Mouse (Mus musculus) stomach, embryonic 16.5 days (tissue): ENCODE measurements around the gene Gpank1. TPM values are rescaled to one million over a fixed set of nuclear protein-coding genes. Genes with fewer than 3 reads are reported as not detected.

Experiments used
- ATAC-seq: fragments of 200-750 bp; cut with Nextera tagmentation; 2 replicates; pipeline ENCODE4 v1.8.0; 2017; ENCODE audit warnings: moderate number of reproducible peaks, moderate TSS enrichment; ENCODE audit not compliant: insufficient read depth, low FRiP score
- H3K27ac ChIP-seq: fragments of 300-500 bp; sonication (generic); 2 replicates; pipeline ENCODE4 v1.5.1; 2014; ENCODE audit warnings: low read length
- H3K27me3 ChIP-seq: fragments of 300-500 bp; sonication (generic); 2 replicates; pipeline ENCODE4 v1.6.1; 2014; ENCODE audit warnings: low read length, control low read depth, mixed read lengths; ENCODE audit not compliant: control insufficient read depth, insufficient read depth
- H3K36me3 ChIP-seq: fragments of 300-500 bp; sonication (generic); 2 replicates; pipeline ENCODE4 v1.6.1; 2014; ENCODE audit warnings: low read length; ENCODE audit not compliant: control insufficient read depth, insufficient read depth
- H3K4me1 ChIP-seq: fragments of 300-500 bp; sonication (generic); 2 replicates; pipeline ENCODE4 v1.6.1; 2014; ENCODE audit warnings: low read length, control low read depth, mixed read lengths; ENCODE audit not compliant: control insufficient read depth, insufficient read depth
- H3K4me2 ChIP-seq: fragments of 300-500 bp; sonication (generic); 2 replicates; pipeline ENCODE4 v1.6.1; 2014; ENCODE audit warnings: low read depth, low read length, mixed read lengths
- H3K4me3 ChIP-seq: fragments of 300-500 bp; sonication (generic); replicated peaks from 2 replicates; pipeline ENCODE4 v1.5.1; 2014; ENCODE audit warnings: mild to moderate bottlenecking, low read length
- H3K9ac ChIP-seq: fragments of 300-500 bp; sonication (generic); 2 replicates; pipeline ENCODE4 v1.6.1; 2014; ENCODE audit warnings: low read length
- H3K9me3 ChIP-seq: fragments of 300-500 bp; sonication (generic); replicated peaks from 2 replicates; pipeline ENCODE4 v1.6.1; 2016; ENCODE audit warnings: low read length, control low read depth; ENCODE audit not compliant: control insufficient read depth
- WGBS: fragments of 180-500 bp; shearing (Covaris S2); extraction: QIAGEN DNeasy Blood & Tissue Kit; methylation state at CpG from one replicate; pipeline ENCODE4 v1.1.7; 2014; 5-methylcytosine and 5-hydroxymethylcytosine counted together
- polyA plus RNA-seq: library from polyadenylated mRNA; unstranded; fragments of >200 nt; fragmentation: Nextera tagmentation; extraction: Ambion mirVana; gene quantifications from 2 replicates; pipeline ENCODE4 v1.2.1, GENCODE M21; 2015

Gpank1 gene
- polyA plus RNA-seq, 1 experiment from 2014 or later: 18.1 TPM

- 87% methylated on average over 16 of the region's 16 CpGs for WGBS
- H3K4me2 ChIP-seq: no peak overlapping the region
- no peak overlapping the region for H3K4me3 ChIP-seq
- no peak overlapping the region for H3K27ac ChIP-seq
- H3K9ac ChIP-seq: no peak overlapping the region
- no peaks in the 10 kb centered on the region for H3K9me3 ChIP-seq
- ATAC-seq: no peak
- peaks cover 6% of the 10 kb centered on the region for H3K4me1 ChIP-seq
- no peaks in the 10 kb centered on the region for H3K36me3 ChIP-seq
- H3K27me3 ChIP-seq: no peaks in the 10 kb centered on the region
Measured at GRCm38 (mm10) chr17:35082841-35083576, 38.2 kb upstream of the Gpank1 start.

- no peak overlapping the region for H3K4me3 ChIP-seq
- no peak overlapping the region for H3K27ac ChIP-seq
- WGBS: 68% methylated on average over 3 of the region's 3 CpGs
- no peak for ATAC-seq
- H3K4me2 ChIP-seq: no peak overlapping the region
- H3K36me3 ChIP-seq: no peaks in the 10 kb centered on the region
- H3K9ac ChIP-seq: no peak overlapping the region
- no peaks in the 10 kb centered on the region for H3K27me3 ChIP-seq
- H3K9me3 ChIP-seq: no peaks in the 10 kb centered on the region
- peaks cover 6% of the 10 kb centered on the region for H3K4me1 ChIP-seq
Measured at GRCm38 (mm10) chr17:35083929-35084497, 37.2 kb upstream of the Gpank1 start.

- Histone ChIP-seq H3K4me2 (no peak within 1 kb of the TSS), H3K27me3 (no peaks in the 10 kb centered on the region), H3K4me1 (peaks cover 4% of the 10 kb centered on the region), H3K4me3 (no peak within 1 kb of the TSS), H3K9ac (no peak within 1 kb of the TSS), H3K9me3 (no peaks in the 10 kb centered on the region), H3K36me3 (no peaks in the 10 kb centered on the region), H3K27ac (no peak within 1 kb of the TSS)
- WGBS: 62% methylated on average over 7 of the region's 7 CpGs
- no peak for ATAC-seq
Measured at GRCm38 (mm10) chr17:35085208-35085865, 35.9 kb upstream of the Gpank1 start, which contains the start of gene Ly6g6f. Gene Ly6g6f (minus strand): TSS chr17:35085610.

- no peak for ATAC-seq
- 59% methylated on average over 2 of the region's 2 CpGs for WGBS
- Histone ChIP-seq H3K4me1 (peaks cover 4% of the 10 kb centered on the region), H3K27me3 (no peaks in the 10 kb centered on the region), H3K36me3 (peaks cover 12% of the 10 kb centered on the region; the same call in 1 of the 2 replicates), H3K27ac (no peak overlapping the region), H3K4me2 (no peak overlapping the region), H3K4me3 (no peak overlapping the region), H3K9me3 (no peaks in the 10 kb centered on the region), H3K9ac (no peak overlapping the region)
Measured at GRCm38 (mm10) chr17:35088151-35088550, 33.1 kb upstream of the Gpank1 start.

- Histone ChIP-seq H3K27ac (peak within 1 kb of the TSS; percentile 97), H3K4me2 (peak within 1 kb of the TSS; percentile 75), H3K27me3 (no peaks in the 10 kb centered on the region), H3K4me3 (peak within 1 kb of the TSS; percentile 67), H3K4me1 (peaks cover 4% of the 10 kb centered on the region), H3K9me3 (no peaks in the 10 kb centered on the region), H3K36me3 (peaks cover 12% of the 10 kb centered on the region; the same call in 1 of the 2 replicates), H3K9ac (peak within 1 kb of the TSS; percentile 93)
- 3% methylated on average over 62 of the region's 67 CpGs for WGBS
- ATAC-seq: peak; percentile 99
Measured at GRCm38 (mm10) chr17:35088825-35089644, 32.2 kb upstream of the Gpank1 start, which contains the start of gene Abhd16a. Gene Abhd16a (plus strand): TSS chr17:35089263.

GRCm38 (mm10) chr17:35090166-35090932 is 30.9 kb upstream of the Gpank1 start:
- no peak for ATAC-seq
- peak overlapping the region; percentile 97; the same call in 1 of the 2 replicates for H3K27ac ChIP-seq
- H3K9me3 ChIP-seq: no peaks in the 10 kb centered on the region

GRCm38 (mm10) chr17:35092403-35093198 is 28.7 kb upstream of the Gpank1 start:
- H3K4me2 ChIP-seq: no peak overlapping the region
- peaks cover 19% of the 10 kb centered on the region; the same call in 1 of the 2 replicates for H3K36me3 ChIP-seq
- H3K27me3 ChIP-seq: no peaks in the 10 kb centered on the region
- no peaks in the 10 kb centered on the region for H3K9me3 ChIP-seq
- H3K9ac ChIP-seq: no peak overlapping the region
- H3K27ac ChIP-seq: no peak overlapping the region
- WGBS: 90% methylated on average over 14 of the region's 14 CpGs
- no peak for ATAC-seq
- no peak overlapping the region for H3K4me3 ChIP-seq
- peaks cover 4% of the 10 kb centered on the region for H3K4me1 ChIP-seq

More at GRCm38 (mm10) chr17:35090166-35090932, 30.9 kb upstream of the Gpank1 start:
- H3K4me1 ChIP-seq: peaks cover 4% of the 10 kb centered on the region
- H3K4me3 ChIP-seq: peak overlapping the region; percentile 67
- 59% methylated on average over 8 of the region's 8 CpGs for WGBS
- H3K4me2 ChIP-seq: peak overlapping the region; percentile 75
- peaks cover 12% of the 10 kb centered on the region; the same call in 1 of the 2 replicates for H3K36me3 ChIP-seq
- H3K9ac ChIP-seq: peak overlapping the region; percentile 93
- H3K27me3 ChIP-seq: no peaks in the 10 kb centered on the region
